Mouse (Mus musculus) ES-E14 (cell line): Measurements from ENCODE around the gene Gpr35. TPM values are rescaled to one million over a fixed set of nuclear protein-coding genes. Genes with fewer than 3 reads are reported as not detected.

Experiments used
- DNase-seq: peaks from one replicate; pipeline ENCODE4 v3.0.0-alpha.2; 2013; ENCODE audit warnings: low read depth, low spot score
- H3K27ac ChIP-seq: 2 replicates; pipeline ENCODE4 v1.5.1; 2012; ENCODE audit warnings: low read depth, mild to moderate bottlenecking, low read length, moderate library complexity, mixed read lengths; ENCODE audit not compliant: poor library complexity, insufficient read depth, severe bottlenecking
- H3K36me3 ChIP-seq: 2 replicates; pipeline ENCODE4 v1.6.1; 2012; ENCODE audit warnings: mild to moderate bottlenecking, low read length, moderate library complexity, mixed read lengths; ENCODE audit not compliant: control insufficient read depth, poor library complexity, insufficient read depth, severe bottlenecking
- H3K4me1 ChIP-seq, 2 experiments: fragments of 150-350 bp in 1 of 2; sonication (generic) in 1 of 2; 2 replicates each; pipeline ENCODE4 v1.6.1; 2012; ENCODE audit warnings: low read length in 2 of 2, mild to moderate bottlenecking in 1 of 2, mixed read lengths in 1 of 2; ENCODE audit not compliant: control insufficient read depth in 2 of 2, insufficient read depth in 2 of 2, poor library complexity in 1 of 2
- H3K4me3 ChIP-seq, 2 experiments: fragments of 150-350 bp in 1 of 2; sonication (generic) in 1 of 2; 2 replicates each; pipeline ENCODE4 v1.5.1; 2012; ENCODE audit warnings: low read length in 2 of 2, low read depth in 1 of 2, mild to moderate bottlenecking in 1 of 2, mixed read lengths in 1 of 2; ENCODE audit not compliant: insufficient read depth in 1 of 2, poor library complexity in 1 of 2, severe bottlenecking in 1 of 2
- H3K9ac ChIP-seq: 2 replicates; pipeline ENCODE4 v1.6.1; 2012; ENCODE audit warnings: low read depth, mild to moderate bottlenecking, low read length, mixed read lengths; ENCODE audit not compliant: poor library complexity, insufficient read depth, severe bottlenecking
- H3K9me3 ChIP-seq: fragments of 150-350 bp; sonication (generic); 2 replicates; pipeline ENCODE4 v1.6.1; 2012; ENCODE audit warnings: low read depth, mild to moderate bottlenecking, low read length; ENCODE audit not compliant: control insufficient read depth, insufficient read depth
- CHD2 ChIP-seq: IDR thresholded peaks from 2 replicates; pipeline ENCODE4 v1.6.1; 2014; ENCODE audit warnings: mild to moderate bottlenecking, low read depth, low read length, inconsistent platforms
- HCFC1 ChIP-seq: IDR thresholded peaks from 2 replicates; pipeline ENCODE4 v1.6.1; 2012; ENCODE audit warnings: low read length, inconsistent platforms, borderline replicate concordance; ENCODE audit not compliant: insufficient read depth
- MAFK ChIP-seq: IDR thresholded peaks from 2 replicates; pipeline ENCODE4 v1.6.1; 2014; ENCODE audit warnings: mild to moderate bottlenecking, low read depth, low read length, inconsistent platforms; ENCODE audit not compliant: insufficient read depth
- ZC3H11A ChIP-seq: IDR thresholded peaks from 2 replicates; pipeline ENCODE4 v1.6.1; 2012; ENCODE audit warnings: low read depth, mild to moderate bottlenecking, inconsistent platforms, low read length, borderline replicate concordance
- ZNF384 ChIP-seq: IDR thresholded peaks from 2 replicates; pipeline ENCODE4 v1.6.1; 2012; ENCODE audit warnings: low read depth, low read length, inconsistent platforms
- in situ Hi-C, 2 experiments: fragments of 600-800 bp; cut with MboI; formaldehyde crosslinking; loops; one replicate each; pipeline ENCODE4 v1.15.1; 2025; ENCODE audit warnings: low sequenced_read_pairs in 2 of 2, inconsistent platforms in 1 of 2; ENCODE audit not compliant: unreplicated experiment in 2 of 2
- total RNA-seq: library from RNA; depleted of rRNA; stranded (reverse); fragments of 300-350 nt; gene quantifications from 2 replicates; pipeline ENCODE4 v1.2.3, GENCODE M21; 2012

Gpr35 gene
- total RNA-seq, 1 experiment: 0.22 TPM

DNA sequence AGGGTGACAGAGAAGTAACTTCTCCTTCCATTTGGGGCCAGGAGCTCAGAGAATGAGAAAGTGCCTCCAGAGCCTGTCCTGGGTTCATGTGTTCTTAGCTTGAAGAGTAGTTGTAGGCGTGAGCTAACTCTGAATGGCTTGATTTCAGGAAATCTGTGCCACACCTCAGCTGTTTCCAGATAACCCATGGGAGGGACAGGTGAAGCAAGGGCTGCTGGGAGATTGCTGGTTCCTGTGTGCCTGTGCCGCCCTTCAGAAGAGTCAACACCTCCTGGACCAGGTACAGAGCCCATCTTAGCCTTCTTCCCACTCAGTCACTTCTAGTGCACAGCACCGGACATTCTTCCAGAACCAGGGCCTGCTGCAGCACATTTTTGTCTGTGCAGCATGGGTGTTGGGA, 12.9 kb upstream of the Gpr35 start:
- Histone ChIP-seq H3K9ac (no peak overlapping the region), H3K27ac (no peak overlapping the region), H3K36me3 (peaks cover 15% of the 10 kb centered on the region; the same call in 1 of the 2 replicates), H3K4me3 (no peak overlapping the region), H3K9me3 (no peaks in the 10 kb centered on the region), H3K4me1 (peaks cover 0 to 3% of the 10 kb centered on the region in 2 experiments; a peak in 1 of 4 replicates)
- DNase-seq: no peak
- TF ChIP-seq HCFC1 (no peak), MAFK (no peak), ZC3H11A (no peak), ZNF384 (no peak), CHD2 (no peak)
- in situ Hi-C loops: no loop called here

DNA sequence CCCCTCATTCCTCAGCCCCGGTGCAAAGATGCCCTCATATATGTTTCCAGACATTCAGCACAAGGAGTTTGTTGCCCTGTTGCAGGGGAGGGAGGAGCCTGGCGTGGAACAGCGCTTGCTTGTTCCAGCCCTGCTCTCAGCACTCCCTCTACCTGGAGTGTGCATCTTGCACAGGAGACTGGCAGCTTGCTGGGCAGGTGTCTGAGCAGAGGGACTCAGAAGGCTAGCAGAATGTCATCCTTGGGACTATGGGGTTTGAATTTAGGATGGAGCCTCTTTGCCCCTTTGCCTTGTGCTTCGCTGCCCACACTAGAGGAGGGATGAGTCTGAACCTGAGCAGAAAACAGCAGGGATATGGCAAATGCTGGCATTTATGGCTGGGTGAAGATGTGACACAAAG, 10.9 kb upstream of the Gpr35 start:
- TF ChIP-seq ZC3H11A: no peak
- TF ChIP-seq HCFC1: no peak
- no peak for TF ChIP-seq ZNF384
- no peak for TF ChIP-seq CHD2
- no peak for TF ChIP-seq MAFK
- in situ Hi-C loops: no loop called here
- no peaks in the 10 kb centered on the region for H3K9me3 ChIP-seq
- no peaks in the 10 kb centered on the region; a peak in 1 of 4 replicates for H3K4me1 ChIP-seq
- no peak overlapping the region for H3K4me3 ChIP-seq
- no peak for DNase-seq
- H3K9ac ChIP-seq: no peak overlapping the region
- H3K36me3 ChIP-seq: peaks cover 20% of the 10 kb centered on the region; the same call in 1 of the 2 replicates
- no peak overlapping the region for H3K27ac ChIP-seq

DNA sequence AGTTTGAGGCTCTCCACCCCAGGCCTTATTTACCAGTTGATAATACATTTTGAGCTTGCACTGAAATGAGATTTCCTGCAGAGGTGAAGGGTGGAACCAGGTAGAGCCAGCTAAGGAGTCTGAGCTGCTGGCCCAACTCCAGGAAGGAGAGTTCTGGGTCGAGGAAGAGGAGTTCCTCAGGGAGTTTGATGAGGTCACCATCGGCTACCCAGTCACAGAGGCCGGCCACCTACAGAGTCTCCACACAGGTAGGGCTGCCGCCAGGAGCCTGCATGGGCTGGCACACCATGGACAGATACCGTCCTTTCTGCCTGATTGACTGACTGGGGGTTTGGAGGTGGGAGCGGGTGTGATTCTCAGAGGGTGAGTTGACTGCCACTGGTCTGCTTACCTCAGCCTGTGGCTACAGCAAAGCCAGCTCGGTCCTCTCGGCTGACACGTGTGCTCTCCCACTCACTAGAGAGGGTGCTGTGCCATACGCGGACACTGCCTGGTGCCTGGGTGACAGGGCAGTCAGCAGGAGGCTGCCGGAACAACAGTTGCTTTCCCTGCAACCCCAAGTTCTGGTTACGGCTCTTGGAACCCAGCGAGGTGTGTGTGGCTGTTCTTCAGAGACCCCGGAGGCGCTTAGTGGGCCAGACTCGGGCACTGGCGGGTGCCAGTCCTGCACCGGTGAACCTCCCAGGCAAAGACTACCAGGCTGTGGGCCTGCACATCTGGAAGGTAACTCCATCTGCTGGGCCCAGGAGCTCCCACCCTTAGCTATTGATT, 7.3 kb upstream of the Gpr35 start:
- in situ Hi-C loops: no loop called here
- H3K36me3 ChIP-seq: peaks cover 28% of the 10 kb centered on the region; the same call in 1 of the 2 replicates

GRCm38 (mm10) chr1:92947966-92948365, 2.7 kb upstream of the Gpr35 start:
- in situ Hi-C loops: no loop called here

More for the DNA sequence above, 7.3 kb upstream of the Gpr35 start:
- H3K9me3 ChIP-seq: no peaks in the 10 kb centered on the region
- no peak overlapping the region for H3K9ac ChIP-seq
- no peak for DNase-seq
- H3K27ac ChIP-seq: no peak overlapping the region
- H3K4me3 ChIP-seq: no peak overlapping the region
- no peaks in the 10 kb centered on the region for H3K4me1 ChIP-seq
- TF ChIP-seq HCFC1 (no peak), ZNF384 (no peak), ZC3H11A (no peak)

More at GRCm38 (mm10) chr1:92947966-92948365, 2.7 kb upstream of the Gpr35 start:
- H3K4me3 ChIP-seq: no peak overlapping the region
- TF ChIP-seq MAFK (no peak), ZNF384 (no peak), HCFC1 (no peak), CHD2 (no peak), ZC3H11A (no peak)
- no peaks in the 10 kb centered on the region for H3K4me1 ChIP-seq
- no peak for DNase-seq
- no peaks in the 10 kb centered on the region for H3K9me3 ChIP-seq
- no peak overlapping the region for H3K27ac ChIP-seq
- H3K9ac ChIP-seq: no peak overlapping the region
- H3K36me3 ChIP-seq: peaks cover 17% of the 10 kb centered on the region; the same call in 1 of the 2 replicates
